Mouse (Mus musculus): ENCODE data around the gene Cyp27b1.

The Cyp27b1 gene

DNA sequence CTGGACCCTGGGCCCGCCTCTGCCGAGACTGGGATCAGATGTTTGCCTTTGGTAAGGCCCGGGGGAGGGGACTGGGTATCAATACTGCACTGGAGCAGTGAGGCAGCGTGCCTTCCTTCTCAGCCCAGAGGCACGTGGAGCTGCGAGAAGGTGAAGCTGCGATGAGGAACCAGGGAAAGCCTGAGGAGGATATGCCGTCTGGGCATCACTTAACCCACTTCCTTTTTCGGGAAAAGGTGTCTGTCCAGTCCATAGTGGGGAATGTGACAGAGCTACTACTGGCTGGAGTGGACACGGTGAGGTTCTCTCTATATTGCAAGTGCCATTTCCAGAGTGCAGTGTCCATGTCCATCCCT is 2.0 kb downstream of the Cyp27b1 start:
- no peak for DNase-seq

DNA sequence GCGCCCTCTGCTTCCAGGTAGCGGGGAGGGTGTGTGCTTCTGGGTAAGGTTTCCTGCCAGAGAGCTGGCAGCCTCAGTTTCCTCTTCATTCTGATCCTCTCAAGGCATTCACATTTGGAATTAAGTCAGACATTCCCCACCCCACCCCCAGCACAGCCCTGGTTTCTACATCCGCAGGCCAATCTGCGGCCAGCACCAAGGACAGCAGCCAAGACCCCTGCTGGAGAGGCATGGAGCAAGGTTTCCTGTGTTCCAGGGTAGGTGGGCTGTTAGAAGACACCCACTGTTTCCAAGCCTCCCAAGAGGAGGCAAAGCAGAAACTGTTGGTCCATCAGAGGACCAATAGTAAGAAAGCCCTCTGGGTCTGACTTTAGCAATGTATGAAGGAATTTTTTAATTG is 6.6 kb downstream of the Cyp27b1 start:
- no peak for DNase-seq

DNA sequence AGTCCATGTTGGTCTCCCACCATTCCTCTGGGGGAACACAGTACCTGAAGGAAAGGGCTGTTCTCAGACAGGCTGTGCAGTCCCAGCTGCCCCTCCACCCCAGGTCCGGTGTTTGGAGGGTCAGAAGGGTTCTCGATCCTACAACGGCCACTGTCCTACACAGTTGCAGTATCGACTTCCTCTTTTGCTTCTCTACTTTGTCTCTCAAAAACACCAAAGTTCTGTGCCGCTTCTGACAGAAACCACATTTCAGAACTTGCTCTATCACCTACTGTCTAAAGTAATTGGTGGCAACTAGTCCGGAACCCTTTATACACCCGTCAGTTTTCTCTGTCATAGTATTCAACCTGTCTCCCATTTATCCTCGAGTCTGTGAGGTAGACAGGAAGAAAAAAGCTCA is 7.4 kb downstream of the Cyp27b1 start:
- no peak for DNase-seq

GRCm38 (mm10) chr10:127056490-127056889 is 8.4 kb downstream of the Cyp27b1 start:
- DNase-seq = peak; percentile 56

GRCm38 (mm10) chr10:127058161-127058560 is 10.1 kb downstream of the Cyp27b1 start:
- DNase-seq = peak; percentile 76

DNA sequence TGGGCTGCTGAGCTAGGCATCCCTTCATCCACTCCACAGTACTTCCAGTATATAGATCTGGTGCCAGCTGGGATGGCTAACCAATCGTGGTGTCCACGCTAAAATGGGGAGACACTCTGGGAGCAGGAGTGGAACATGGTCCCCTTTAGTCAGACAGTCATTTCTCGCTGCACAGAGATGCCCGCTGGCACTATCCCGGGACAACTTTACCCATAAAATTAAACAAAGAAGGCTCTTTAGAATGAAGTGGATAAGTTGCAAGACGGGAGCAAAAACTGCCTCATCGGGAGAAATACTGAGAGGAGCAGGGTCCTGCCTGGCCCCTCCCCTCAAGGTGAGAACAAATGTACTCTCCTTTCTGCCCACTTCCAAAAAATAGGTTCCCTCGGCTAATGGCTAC is 10.7 kb downstream of the Cyp27b1 start:
- peak; percentile 54 for DNase-seq

DNA sequence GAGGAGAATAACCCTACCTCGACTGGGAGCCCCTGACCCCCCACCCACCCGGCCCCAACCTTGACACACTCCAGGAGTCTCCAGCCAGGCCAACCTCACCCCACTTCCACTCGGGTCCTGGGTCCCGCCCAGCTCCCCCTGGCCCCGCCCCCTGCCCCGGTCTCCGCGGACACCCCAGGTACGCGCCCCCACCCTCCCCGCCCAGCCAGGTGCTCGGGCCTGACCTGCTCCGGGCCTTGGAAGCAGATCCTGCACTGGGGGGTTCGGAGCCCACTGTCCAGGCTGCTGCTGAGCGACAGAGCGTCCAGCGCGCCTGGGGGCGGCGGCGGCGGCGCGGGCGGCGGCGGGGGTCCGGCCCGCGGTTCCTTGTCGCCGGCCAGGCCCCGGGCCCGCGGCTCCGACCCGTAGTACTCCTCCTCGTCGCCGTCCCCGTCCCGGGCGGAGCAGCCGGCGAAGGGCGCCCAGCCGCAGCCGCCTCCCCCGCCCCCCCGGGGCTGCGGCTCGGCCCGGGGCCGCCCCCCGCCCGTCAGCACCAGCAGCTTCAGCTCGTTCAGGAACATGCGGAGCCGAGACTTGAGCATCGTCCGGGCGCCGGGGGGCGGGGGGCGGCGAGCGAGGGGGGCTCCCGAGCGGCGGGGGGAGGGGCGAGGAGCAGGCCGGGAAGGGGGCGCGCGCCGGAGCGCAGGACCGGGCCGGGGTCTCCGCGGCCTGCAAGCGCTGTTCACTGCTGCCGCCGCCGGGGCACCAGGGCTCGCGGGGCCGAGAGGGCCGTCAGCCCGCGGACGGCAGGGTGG is 11.3 kb downstream of the Cyp27b1 start:
- peak; percentile 60 for DNase-seq

- peak; percentile 94 for DNase-seq
These were observed 12.2 kb downstream of the Cyp27b1 start, which contains the start of gene March9 for GRCm38 (mm10) chr10:127059968-127060916. TSS of gene March9 (minus strand) at chr10:127060184.

- DNase-seq = peak; percentile 62
These were observed 13.0 kb downstream of the Cyp27b1 start for GRCm38 (mm10) chr10:127061085-127061484.

DNA sequence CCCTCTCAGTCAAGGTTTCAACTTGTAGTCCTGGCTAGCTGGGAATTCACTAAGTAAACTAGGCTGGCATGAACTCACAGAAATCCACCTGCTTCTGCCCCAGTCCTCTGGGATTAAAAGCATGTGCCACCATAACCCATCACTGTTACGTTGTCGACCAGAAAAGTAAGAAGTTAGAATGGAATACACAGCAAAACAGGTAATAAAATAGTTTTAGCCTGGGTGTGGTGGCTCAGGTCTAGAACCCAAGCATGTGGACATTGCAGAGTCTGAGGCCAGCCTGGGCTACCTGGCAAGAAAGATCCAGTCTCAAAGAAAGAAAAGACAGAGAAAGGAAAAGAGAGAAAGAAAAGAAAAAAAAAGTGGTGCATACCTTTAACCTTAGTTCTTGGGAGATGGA is 13.5 kb downstream of the Cyp27b1 start:
- no peak for DNase-seq

- peak; percentile 55 for DNase-seq
These were observed 14.1 kb downstream of the Cyp27b1 start for GRCm38 (mm10) chr10:127062101-127062500.

GRCm38 (mm10) chr10:127062503-127062902 is 14.5 kb downstream of the Cyp27b1 start:
- peak; percentile 39 for DNase-seq

DNA sequence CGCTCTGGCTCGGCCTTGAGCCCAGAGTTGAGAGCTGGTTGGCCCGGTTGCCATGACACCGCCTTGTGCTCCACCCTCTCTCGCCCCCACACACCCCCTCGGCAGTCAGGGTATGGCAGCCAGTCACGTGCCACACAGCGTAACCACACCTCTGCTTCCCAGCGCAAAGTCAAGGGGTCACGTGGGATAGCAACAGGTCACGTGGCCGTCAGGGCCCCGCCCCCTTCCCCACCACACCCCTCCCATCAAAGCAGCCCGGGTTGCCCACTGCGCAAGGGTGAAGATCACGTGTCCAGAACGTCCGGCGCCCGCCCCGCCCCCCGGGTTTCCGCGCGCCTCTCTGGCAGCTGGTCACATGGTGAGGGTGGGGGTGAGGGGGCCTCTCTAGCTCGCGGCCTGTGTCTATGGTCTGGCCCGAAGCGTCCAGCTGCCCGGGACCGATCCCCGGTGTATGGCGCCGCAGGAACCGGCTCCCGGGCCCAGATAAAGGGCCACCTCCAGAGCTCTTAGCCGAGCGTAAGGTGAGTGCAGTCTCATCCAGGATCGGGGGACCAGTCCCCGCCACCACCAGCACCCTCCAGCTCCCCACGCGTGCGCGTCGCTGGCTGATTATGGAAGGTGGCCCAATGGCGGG is 15.3 kb downstream of the Cyp27b1 start, which contains the start of gene Cdk4:
Gene Cdk4, plus strand, starts transcription at position 296 of the 634 bp plus-strand sequence.
- peak; percentile 99 for DNase-seq

DNA sequence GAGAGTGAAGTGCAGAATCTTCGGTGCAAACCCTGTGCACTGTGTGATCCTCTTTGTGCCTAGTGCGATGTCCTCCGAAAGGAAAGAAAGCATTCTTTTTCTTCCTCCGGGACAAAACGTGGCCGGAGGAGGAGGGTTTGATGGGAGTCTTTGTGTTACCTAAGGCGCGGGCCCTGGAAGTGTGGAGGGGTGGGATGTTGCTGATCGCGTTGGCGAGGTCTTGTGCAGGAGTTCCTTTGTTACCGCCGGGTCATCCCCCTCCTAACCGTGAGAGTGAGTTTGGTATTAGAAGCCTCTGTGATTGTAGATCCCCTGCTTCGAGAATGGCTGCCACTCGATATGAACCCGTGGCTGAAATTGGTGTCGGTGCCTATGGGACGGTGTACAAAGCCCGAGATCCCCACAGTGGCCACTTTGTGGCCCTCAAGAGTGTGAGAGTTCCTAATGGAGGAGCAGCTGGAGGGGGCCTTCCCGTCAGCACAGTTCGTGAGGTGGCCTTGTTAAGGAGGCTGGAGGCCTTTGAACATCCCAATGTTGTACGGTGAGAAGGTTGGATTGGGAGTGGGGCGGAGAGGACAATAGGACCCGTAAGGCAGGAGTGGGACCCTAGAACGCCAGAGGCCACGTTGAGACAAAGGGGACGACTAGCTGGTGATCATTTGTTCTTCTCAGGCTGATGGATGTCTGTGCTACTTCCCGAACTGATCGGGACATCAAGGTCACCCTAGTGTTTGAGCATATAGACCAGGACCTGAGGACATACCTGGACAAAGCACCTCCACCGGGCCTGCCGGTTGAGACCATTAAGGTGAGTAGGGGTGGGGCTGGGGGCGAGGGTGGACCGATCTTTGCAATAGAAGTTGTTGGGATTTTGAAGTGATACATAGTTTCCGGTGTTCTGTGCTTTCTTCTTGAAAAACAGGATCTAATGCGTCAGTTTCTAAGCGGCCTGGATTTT is 16.1 kb downstream of the Cyp27b1 start:
- DNase-seq = peak; percentile 71

DNA sequence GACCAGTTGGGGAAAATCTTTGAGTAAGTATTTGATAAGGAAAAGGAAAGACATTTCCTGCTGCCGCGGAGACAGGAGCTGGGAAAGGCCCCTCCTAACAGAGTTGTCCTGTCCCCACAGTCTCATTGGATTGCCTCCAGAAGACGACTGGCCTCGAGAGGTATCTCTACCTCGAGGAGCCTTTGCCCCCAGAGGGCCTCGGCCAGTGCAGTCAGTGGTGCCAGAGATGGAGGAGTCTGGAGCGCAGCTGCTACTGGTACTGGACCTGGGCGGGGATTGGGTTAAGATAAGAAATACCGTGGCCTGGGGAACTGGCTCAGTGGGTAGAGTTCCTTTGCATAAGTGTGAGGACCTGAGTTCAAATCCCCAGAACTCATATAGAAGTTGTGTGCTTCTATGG is 17.9 kb downstream of the Cyp27b1 start:
- DNase-seq = peak; percentile 57

DNA sequence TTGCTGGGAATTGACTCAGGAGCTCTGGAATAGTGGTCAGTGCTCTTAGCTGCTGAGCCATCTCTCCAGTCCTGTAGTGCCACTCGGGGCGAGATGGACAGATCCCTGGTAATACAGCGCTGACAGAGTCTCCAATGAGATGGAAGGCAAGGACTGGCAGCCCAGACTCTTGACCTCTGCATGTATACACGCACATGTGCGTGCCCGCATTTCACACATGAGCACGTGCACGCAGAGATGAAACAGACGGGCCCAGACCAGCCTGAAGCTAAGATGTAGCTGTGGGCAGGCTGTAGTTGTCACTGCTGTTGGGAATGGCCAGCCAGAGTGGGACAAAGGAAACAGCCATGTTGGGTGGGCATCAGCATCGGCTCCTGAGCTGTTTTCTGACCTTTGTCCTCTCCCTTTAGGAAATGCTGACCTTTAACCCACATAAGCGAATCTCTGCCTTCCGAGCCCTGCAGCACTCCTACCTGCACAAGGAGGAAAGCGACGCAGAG is 18.5 kb downstream of the Cyp27b1 start:
- peak; percentile 47 for DNase-seq

DNA sequence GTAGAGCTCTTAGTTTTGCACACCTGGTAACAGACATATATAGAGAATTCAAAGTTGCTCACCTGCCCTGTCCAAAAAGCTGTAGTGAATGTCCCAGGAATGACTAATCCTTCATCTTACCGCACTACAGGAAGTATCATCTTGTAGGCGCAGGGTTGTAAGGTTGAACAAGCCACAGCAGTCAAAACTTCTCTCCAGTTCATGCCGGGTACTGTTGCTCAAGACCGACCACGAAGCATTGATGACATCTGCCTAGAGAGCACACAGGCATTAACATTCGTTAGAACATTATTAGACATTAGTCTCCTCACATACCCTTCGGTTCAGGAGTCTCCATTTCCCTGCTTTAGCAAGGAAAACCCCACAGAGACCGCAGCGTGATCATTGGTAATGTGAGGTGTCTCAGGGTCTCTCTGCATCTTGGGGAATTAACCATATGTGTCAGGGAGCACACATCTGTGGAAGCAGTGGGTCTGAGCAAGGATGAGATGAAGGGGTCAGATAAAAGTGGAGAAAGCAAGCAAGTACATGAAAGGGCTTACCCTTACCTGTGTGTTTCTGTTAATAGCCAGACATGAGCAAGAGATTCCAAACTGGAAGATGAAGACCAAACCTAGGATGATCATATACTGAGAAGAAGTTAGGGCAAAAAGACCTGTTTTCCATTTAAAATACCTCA is 20.4 kb downstream of the Cyp27b1 start:
- DNase-seq = no peak

GRCm38 (mm10) chr10:127069281-127070189 is 21.5 kb downstream of the Cyp27b1 start:
- DNase-seq = peak; percentile 37

GRCm38 (mm10) chr10:127070190-127071121 is 22.4 kb downstream of the Cyp27b1 start, which contains the start of gene Tspan31:
TSS of gene Tspan31 (minus strand) at chr10:127070264.
- peak; percentile 94 for DNase-seq

Measured in cerebellum, adult 11-12 months (tissue).